Mouse (Mus musculus): ENCODE measurements around the gene Rtkn.

Gene Rtkn

DNA sequence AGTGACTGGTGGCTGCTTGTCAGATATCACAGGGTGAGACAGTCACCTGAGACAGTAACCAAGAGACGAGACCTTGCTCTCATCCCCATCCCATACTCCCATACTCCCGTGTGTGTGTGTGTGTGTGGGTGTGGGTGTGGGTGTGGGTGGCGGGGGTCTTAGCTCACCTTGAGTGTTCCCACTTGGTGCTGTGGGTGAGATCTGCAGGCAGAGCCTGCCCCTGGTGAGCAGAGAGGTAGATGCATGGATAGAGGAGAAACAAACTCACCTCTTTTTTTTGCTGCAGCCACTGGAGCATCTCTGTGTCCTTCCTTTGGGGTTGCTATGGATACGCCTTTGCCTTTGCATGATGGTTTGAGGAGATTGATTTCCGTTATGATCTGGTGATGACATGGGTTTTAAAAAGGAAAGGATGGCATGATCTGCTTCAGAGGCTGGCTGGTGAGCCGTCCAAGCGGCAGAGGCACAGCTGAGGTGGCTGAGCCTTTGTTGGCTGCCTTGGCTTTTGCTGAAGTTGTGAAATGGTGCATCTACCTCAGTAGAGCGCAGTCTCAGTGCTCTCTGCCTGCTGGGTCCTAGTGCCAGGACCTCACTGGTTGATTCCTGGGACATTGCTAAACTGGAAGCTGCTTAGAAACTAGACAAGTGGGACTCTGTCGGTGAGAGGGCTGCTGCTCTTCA is 37.1 kb downstream of the Rtkn start:
- in situ Hi-C loops (cut with MboI, MseI): no loop called here

DNA sequence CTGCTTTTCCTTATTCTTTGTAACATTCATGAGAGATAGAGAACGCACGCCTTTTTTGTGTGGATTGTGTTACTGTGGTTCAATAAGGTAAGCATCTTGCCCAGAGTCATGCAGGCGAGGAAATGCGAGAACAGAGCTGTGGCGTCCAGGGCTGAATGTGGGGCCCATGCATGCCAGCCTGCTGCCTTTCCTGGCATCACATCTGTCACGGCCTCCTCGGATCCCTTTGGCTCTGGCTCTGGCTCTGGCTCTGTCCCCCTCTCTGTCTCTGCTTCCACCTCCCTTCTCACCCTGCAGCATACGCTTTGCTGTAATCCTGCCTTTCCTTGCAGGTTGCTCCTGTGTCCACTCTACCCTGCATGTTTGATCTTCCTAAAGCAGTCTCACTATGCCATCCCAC is 40.7 kb downstream of the Rtkn start:
- in situ Hi-C loops (cut with MboI, MseI): no loop called here

DNA sequence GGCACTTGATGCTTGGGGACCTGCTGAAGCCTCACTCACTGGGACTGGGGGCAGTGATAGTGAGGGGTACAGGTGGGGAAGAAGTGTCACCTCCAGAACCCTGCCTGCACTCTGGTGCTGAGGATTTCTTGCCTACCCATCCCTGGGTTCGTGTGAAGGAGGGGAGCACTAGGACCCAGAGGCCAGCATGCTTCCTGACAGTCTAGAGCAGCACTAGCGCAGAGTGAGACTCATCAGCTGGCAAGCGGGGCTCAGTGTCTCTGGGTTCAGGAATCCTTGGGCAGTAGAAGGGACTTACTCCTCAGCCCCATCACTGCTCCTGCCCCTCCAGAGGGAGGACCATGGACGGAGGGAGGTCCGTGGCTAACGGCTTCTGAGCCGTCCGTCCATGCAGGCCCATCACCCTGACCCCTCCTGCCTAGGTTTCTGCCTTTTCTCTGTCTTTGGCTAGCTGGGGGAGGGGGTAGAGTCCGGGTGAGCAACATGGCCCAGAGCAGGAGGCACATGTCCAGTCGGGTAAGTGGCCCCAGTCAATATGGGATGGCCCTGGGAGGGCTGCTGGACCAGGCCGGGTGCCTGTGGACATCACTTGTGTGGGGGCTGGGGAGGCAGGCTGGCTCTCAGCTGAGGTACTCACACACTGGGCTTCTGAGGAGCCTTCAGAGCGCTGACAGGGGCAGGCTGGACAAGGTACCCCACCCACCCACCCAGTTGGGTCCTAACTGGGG is 44.3 kb downstream of the Rtkn start:
- in situ Hi-C loops (cut with MboI, MseI): no loop called here

DNA sequence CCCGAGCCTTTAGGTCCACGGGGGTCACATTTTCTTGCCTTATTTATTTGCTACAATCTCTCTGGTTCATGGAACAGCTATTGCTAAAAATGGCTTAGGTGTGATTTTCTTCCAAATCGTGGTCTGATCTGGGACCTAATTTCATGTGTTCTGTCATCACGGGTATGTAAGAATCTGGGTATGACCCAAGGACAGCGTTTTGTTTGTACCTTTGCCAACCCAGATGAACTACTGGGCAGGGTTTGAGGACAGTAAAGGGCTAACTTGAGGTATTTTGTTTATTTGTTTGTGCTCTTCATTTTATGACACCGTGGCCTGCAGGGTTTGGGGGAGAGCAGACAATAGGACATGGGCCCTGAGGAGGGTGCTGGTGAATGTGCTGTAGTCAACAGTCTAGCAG is 45.3 kb downstream of the Rtkn start:
- in situ Hi-C loops (cut with MboI, MseI): no loop called here

DNA sequence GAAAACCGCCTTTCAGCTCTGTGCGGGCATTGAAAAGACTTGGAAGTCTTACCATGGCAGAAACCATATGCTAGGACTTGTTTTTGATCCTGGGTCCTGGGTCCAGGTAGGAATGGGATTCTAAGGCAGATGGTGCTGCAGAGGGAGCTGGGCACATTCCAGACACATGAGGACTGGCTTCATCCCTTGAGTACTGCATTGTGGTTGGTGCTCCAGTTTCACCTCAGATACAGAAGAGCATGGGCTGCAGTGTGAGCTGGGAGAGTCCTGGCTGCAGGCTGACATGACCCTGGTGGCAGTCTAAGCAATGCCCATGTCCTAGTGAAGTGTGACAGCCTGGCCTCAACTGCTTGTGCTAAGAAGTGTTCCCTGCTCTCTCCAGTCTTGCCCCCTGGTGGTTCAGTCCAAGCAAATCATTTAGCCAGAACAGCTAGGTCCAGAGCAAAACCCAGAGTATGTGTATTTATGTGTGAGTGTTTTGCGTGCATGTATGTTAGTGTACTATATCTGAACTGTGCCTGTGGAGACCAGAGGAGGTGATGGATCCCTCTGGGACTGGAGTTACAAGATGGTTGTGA is 49.7 kb downstream of the Rtkn start:
- in situ Hi-C loops (cut with MboI, MseI): no loop called here

DNA sequence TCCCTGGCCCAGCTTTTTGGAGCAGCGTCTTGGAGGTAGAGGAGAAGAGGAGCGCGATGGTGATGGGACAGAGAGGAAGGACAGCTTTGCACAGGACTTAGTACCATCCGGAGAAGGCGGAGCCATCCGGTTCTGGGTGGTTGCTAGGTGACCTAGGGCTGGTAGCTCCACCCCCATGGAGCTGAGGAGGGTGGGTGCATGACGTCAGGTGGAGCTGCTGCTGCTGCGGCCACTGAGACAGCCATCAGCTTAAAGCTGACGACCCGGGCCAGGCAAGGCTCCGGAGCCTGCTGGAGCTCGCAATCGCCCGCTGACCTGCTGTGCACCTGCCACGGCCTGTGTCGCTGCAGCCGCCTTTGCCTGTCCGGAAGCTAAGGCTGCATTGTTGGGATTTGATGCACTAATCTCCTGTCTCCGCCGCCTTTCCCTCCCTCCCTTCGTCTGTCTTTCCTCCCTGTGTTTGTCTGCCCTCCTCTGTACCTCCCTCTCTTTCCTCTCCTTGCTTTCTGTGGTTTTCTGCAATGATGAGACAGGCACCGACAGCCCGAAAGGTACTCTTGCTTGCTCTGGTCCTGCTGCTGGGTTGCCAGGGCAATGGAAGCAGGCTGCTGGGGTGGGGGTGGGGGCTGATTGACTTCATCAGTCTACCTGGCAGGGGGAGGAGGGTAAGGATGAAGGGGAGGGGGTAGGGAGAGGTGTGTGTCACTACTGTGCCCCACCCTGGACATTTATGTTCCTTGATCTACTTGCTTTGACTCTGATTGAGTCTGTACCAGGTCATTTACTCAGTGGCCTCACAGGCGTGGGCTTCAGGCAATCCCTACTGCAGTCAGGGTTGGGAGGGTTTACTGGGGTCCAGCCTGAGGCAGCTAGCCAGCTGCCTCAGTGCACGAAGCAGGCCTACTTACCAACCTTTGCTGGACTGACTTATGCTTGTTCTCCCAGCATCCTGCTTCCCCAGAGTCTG is 50.9 kb downstream of the Rtkn start:
- in situ Hi-C loops (cut with MboI, MseI): no loop called here

DNA sequence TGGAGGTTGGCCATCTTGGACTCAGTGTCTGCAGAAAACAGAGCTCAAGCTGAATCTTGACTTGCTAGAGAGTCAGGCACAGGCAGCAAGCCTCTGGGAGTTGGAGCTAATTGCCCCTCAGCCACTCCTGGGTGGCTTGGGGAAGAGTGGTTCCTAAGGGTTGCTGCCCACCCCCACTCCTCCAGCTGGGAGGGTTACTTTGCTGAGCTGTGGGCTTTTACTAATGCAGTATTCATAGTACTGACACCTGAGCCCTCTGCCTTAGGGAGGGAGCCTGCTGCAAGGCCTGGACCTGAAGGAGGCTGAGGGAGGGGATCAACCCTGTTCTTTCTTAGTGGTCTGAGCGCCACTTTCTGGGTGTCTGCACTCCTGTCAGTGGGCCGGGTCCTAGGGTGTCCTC is 51.7 kb downstream of the Rtkn start:
- in situ Hi-C loops (cut with MboI, MseI): no loop called here

DNA sequence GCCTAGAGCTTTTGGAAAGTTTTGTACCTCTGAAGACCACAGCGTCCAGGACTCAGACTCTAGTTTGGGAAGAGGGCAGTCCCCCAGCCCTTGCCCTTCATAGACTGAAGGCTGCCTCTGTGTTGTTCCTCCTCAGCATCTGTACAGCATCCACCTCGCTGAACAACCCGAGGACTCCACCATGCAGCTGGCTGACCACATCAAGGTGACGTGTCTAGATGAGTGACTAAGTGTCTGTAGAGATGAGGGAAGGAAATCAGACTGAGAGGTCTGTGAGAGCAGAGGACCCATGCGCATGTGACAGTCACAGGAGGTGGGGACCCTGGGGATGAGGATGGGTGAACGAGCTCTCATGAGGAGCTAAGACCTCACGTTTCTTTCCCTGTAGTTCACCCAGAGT is 58.3 kb downstream of the Rtkn start:
- in situ Hi-C loops (cut with MboI, MseI): loop anchor here (10.0 kb wide), 1 partner anchor 341 kb away; the partner anchor contains the start of gene Actg2

DNA sequence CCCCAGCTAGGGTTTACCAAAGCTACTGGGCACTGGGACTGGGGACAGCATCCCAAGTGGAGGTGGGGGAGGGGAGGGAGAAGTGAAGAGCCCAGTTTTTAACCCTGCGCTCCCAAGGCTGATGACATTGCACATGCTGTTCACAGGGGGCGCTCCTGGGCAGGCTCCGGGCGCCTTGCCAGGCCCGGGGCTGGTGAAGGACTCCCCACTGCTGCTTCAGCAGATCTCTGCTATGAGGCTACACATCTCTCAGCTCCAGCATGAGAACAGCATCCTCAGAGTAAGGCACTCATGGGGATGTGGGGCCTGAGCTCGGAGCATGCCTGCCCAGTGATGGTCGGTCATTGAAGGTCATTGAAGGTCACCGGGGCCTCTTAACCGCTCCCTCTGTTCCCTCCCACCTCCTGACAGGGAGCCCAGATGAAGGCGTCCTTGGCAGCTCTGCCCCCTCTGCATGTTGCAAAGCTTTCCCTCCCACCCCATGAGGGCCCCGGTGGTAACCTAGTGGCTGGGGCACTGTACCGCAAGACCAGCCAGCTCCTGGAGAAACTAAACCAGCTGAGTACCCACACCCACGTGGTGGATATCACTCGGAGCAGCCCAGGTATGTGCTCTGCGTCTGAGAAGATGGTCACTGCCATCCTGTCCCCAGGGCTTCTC is 62.2 kb downstream of the Rtkn start:
- in situ Hi-C loops (cut with MboI, MseI): loop anchor here (10.0 kb wide), 1 partner anchor 337 kb away; the partner anchor contains the start of gene Actg2

Measured in T-helper 1 cell (primary cell).